Mouse (Mus musculus) ZHBTc4 (cell line): ENCODE data around the gene Chsy1.

Experiments used
- DNase-seq: peaks from one replicate; pipeline ENCODE4 v3.0.0-alpha.2; 2011; ENCODE audit warnings: low read depth, low spot score

Gene Chsy1

DNA sequence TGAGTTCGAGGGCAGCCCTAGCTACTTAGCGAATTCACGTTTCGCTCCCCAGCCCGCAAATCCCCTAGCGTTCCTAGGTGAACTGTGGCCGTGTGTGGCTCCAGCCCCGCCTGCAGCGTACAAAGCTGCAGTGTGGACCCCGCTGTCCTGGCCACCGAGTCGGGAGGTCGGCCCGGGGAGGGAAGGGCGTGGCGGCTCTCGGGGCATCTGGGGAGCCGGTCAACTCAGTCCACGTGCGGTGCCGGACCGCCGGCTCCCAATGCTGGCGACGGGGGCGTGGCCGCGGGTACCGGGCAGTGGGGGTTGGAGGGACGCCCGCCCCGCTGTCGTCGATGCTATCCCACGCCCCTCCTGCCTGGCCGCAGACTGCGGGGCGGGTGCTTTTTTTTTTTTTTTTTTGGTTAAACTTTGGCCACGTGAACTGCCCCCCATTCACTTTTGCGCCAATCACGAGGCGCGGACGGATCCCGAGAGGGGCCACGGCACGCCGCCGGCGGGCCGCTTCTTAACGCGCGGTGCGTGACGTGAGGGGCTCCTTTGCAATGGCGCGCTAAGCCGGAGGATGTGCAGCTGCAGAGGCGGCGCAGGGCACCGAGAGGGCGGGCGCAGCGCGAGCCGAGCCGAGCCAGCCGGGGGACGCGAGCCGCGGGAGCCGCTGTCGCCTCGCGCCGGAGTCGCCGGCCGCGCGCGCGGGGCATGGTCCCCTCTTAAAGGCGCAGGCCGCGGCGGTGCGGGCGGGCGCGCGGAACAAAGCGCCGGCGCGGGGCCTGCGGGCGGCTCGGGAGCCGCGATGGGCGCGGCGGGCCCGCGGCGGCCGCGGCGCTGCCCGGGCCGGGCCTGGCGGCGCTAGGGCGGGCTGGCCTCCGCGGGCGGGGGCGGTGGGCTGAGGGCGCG lies at the start of gene Chsy1:
Gene Chsy1 (plus strand): TSS at position 555 of the 894 bp plus-strand sequence.
- peak; percentile 95 for DNase-seq

- DNase-seq = peak; percentile 93
Observed at GRCm38 (mm10) chr7:66060066-66060956, 49.0 kb upstream of the Chsy1 start.

DNA sequence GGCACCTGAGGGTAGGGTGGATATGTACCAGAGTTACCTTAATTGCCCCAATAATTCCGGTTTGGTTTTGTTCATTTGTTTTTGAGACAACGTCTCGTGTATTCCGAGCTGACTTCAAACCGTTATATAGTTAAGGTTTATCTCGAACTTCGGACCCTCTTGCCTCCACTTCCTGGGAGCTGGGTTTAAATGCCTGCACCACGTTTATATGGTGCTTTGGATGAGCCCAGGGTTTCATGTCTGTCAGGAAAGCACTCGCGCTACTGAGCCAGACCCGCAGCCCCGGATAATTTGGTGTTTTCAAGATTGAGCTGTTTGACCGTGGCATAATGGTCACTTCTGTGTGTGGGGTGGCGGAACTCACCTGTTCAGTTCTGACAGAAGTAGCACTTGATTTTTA lies 48.3 kb upstream of the Chsy1 start:
- DNase-seq = no peak

DNA sequence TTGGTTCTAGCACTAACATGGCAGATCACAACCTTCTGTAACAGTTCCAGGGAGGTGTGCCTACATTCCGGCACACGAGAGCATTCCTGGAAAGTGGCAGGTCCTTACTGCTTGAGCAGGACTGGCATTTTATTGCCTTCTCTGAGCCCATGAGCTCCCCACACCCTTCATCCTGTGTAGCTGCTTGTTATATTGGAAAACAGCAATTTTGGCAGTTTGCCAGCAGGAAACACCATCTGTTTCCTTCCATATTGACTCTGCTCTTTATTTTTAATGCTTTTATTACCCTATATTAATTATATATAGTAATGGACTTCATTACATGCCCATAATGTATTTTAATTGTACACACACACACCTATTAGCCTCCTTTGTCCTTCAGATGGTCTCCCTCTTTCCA lies 32.9 kb upstream of the Chsy1 start:
- no peak for DNase-seq

DNA sequence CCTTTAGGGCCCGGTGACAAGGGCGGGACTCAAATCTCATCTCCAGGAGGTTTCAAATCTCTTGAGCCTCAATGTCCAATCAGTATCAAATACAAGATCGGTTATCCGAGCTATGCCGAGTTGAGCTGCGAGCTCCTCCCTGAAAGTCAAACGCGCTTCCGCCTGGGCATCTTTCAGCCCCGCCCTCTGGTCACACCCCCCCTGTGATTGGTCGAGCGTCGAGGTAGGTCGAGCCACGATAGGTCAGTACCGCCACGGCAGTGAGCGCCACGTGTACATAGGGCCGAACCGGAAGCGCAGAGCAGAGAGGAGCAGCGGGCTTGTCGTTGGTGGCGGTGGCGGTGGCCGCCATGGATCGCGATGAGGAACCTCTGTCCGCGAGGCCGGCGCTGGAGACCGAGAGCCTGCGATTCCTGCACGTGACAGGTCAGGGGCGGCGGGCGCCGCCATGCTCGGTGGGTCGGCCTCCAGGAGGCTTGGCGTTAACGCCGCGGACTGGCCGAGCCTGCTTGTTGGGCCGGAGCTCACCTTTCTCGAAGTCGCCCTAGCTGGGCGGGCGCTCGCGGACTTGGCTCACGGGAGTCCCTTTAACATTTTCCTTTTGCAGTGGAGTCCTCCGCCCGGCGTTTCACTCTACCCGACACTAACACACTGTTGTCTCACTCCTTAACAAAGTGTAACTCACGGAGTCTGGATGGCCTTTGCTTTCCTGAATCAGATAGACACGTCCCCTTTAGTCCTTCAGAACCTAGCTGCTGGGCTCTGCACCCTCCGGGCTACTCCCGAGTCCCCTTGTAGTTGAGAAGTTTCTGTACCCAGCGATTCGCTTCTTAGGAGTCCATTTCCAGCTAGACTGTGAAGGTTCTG lies 29.7 kb upstream of the Chsy1 start, which contains the start of gene Selenos:
Gene Selenos (plus strand): TSS at position 286 of the 867 bp plus-strand sequence.
- DNase-seq = peak; percentile 99

DNA sequence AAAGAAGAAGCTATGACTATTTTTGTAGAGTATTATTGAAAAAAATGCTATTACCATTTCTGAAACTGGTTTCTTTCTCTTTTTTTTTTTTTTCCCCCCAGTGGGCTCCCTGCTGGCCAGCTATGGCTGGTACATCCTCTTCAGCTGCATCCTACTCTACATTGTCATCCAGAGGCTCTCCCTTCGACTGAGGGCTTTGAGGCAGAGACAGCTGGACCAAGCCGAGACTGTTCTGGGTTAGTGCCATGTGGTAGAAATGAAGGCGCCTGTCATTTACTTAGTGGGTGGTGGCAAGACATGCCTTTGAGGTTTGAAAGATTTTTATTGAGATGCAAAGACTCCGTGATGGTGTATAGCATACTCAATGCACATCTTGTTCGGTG lies 29.1 kb upstream of the Chsy1 start:
- DNase-seq = peak; percentile 22

DNA sequence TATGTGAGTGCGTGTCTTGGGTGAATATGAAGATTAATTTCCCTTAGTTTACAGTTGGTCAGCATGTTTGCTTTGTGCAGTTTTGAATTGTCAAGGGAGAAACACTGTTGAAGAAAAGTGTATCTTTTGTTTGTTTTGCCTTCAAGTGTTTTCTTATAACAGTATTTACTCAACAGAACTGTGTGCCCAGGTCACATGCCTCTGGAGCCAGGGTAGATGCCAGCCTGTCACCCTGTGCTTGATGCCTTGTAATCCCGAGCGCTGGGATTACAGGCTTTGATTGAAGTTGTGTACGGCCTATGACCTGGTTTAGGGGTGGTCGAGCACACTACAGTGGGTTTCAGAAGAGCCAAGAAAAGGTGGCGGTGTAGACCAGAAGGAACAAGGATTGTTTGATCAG lies 25.6 kb upstream of the Chsy1 start:
- DNase-seq = no peak

GRCm38 (mm10) chr7:66084546-66084945 lies 24.8 kb upstream of the Chsy1 start:
- DNase-seq = no peak

GRCm38 (mm10) chr7:66087652-66088051 lies 21.7 kb upstream of the Chsy1 start:
- DNase-seq = no peak

- DNase-seq = no peak
Observed at GRCm38 (mm10) chr7:66088077-66088476, 21.2 kb upstream of the Chsy1 start.

DNA sequence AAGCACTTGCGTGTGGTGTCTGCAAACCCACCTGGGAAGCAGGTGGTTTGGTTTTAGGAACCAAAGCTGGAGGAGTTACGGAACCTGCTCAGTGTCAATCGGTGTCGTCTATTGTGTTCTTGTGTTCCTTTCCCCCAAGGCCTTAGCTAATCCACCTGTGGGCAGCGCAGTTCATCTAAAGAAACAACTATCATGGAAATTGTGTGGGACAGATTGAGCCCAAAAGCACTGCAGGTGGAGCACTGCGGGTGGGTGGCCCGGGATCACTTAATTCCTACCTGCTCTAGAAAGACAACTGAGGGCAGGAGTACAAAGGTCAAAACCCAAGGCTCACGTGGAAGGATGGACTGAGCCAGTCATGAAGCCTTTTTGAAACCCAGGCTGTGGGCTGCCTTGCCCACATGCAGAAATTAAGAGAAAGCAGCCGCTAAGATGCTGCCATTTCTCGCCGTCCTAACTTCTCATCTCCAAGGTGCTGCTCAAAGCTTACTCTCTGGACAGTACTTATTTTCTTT lies 18.6 kb upstream of the Chsy1 start:
- DNase-seq = no peak

- no peak for DNase-seq
Observed at GRCm38 (mm10) chr7:66091553-66091952, 17.8 kb upstream of the Chsy1 start.

GRCm38 (mm10) chr7:66092656-66093055 lies 16.7 kb upstream of the Chsy1 start:
- no peak for DNase-seq

GRCm38 (mm10) chr7:66094141-66094540 lies 15.2 kb upstream of the Chsy1 start:
- no peak for DNase-seq

DNA sequence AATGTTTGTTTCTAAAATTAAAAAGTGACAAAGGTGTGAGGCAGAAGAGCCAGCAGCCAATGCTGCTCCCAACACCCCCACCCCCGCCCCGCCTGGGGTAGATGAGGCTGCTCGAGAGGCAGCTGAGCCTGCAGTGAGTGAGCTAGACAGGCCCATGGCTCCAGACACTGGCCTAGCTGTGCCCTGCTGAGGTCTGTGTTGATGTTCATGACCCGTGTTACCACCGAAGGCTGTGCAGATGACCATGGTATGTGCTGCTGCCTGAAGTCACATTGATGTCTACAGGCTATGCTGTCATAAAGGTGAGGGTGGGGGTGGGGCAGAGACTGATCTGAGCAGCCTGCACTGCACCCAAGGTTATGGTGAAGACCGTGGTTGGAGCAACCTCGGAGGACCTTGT lies 10.5 kb upstream of the Chsy1 start:
- no peak for DNase-seq

GRCm38 (mm10) chr7:66101866-66102265 lies 7.4 kb upstream of the Chsy1 start:
- peak; percentile 51 for DNase-seq

DNA sequence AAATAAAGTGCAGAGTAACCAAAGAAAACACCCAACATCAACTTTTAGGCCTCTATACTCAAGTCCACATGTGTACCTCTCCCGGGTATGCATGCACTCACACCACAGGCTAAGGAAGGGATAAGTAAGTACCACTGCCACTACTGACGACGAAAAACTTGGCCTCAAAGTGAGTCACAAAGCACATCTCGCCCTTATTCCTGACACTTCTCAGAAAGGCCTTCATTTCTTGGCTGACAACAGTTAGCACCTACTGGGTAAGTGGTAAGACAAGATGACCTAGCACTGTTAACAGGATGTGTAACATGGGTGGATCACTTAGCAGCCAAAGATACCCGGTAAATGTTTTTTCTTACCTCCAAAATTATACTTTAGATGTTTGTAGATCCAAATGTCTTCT lies 4.8 kb upstream of the Chsy1 start:
- no peak for DNase-seq

DNA sequence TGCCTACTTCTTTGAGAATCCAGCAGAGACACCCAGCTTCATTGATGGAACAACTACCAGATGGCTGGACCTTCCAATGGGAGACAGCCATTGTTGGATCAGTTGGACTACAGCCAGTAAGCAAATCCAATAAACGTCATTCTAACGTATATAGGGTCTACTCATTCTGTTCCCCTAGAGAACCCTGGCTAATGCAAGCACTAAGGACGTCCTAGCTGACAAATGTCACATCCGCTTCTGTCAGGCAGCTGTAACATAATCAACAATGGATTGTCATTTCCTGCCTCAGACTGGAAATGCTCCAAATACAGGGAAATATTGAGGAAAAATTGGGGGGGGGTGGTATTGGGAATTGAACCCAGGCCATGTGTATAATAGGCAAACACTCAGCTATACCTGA lies 3.5 kb upstream of the Chsy1 start:
- no peak for DNase-seq

DNA sequence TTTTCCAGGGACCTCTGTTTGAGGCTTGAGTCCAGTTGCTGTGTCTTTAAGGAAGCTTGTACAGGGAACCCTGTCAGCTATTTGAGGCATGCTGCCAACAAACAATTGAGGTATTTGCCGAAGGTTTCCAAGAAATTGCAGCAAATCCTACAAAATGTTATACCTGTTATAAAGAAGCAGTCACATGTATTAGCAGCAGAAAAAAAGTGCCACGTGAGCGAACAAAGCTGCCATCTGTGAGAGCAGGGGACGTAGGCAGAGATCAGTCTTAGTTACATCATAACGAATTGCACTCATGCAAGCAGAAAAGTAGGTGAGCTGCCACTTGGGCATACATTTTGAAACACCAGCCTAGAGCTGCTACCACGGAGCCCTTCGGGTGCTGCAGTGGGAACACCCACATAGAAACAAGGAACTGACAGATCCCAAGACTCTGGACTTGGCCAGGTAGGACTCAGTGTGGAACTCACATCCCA lies 2.7 kb upstream of the Chsy1 start:
- no peak for DNase-seq

GRCm38 (mm10) chr7:66107206-66107605 lies 2.1 kb upstream of the Chsy1 start:
- DNase-seq = no peak

- peak; percentile 48 for DNase-seq
Observed at GRCm38 (mm10) chr7:66107930-66108329, 1.4 kb upstream of the Chsy1 start.
